Mouse (Mus musculus): ENCODE measurements around the gene Ankef1.

Gene Ankef1

GRCm38 (mm10) chr2:136501651-136502050 lies at the start of gene Ankef1:
Gene Ankef1 (plus strand): TSS chr2:136501910.
- no peak for DNase-seq (ENCODE audit: extremely low spot score, low read depth, low spot score)

- no peak for DNase-seq (ENCODE audit: extremely low spot score, low read depth, low spot score)
Observed at GRCm38 (mm10) chr2:136456468-136456867, 45.2 kb upstream of the Ankef1 start.

- no peak for DNase-seq (ENCODE audit: extremely low spot score, low read depth, low spot score)
Observed at GRCm38 (mm10) chr2:136456875-136457274, 44.8 kb upstream of the Ankef1 start.

GRCm38 (mm10) chr2:136477656-136478055 lies 24.1 kb upstream of the Ankef1 start:
- DNase-seq (ENCODE audit: extremely low spot score, low read depth, low spot score): no peak

GRCm38 (mm10) chr2:136482269-136482668 lies 19.4 kb upstream of the Ankef1 start:
- DNase-seq (ENCODE audit: extremely low spot score, low read depth, low spot score): no peak

GRCm38 (mm10) chr2:136483058-136483457 lies 18.7 kb upstream of the Ankef1 start:
- no peak for DNase-seq (ENCODE audit: extremely low spot score, low read depth, low spot score)

GRCm38 (mm10) chr2:136484955-136485354 lies 16.8 kb upstream of the Ankef1 start:
- no peak for DNase-seq (ENCODE audit: extremely low spot score, low read depth, low spot score)

GRCm38 (mm10) chr2:136485401-136485800 lies 16.3 kb upstream of the Ankef1 start:
- no peak for DNase-seq (ENCODE audit: extremely low spot score, low read depth, low spot score)

- DNase-seq (ENCODE audit: extremely low spot score, low read depth, low spot score): peak; percentile 97
Observed at GRCm38 (mm10) chr2:136485815-136486619, 15.7 kb upstream of the Ankef1 start.

- no peak for DNase-seq (ENCODE audit: extremely low spot score, low read depth, low spot score)
Observed at GRCm38 (mm10) chr2:136486986-136487385, 14.7 kb upstream of the Ankef1 start.

- DNase-seq (ENCODE audit: extremely low spot score, low read depth, low spot score): no peak
Observed at GRCm38 (mm10) chr2:136511073-136511472, 9.4 kb downstream of the Ankef1 start.

- no peak for DNase-seq (ENCODE audit: extremely low spot score, low read depth, low spot score)
Observed at GRCm38 (mm10) chr2:136511756-136512155, 10.0 kb downstream of the Ankef1 start.

- no peak for DNase-seq (ENCODE audit: extremely low spot score, low read depth, low spot score)
Observed at GRCm38 (mm10) chr2:136512802-136513201, 11.1 kb downstream of the Ankef1 start.

GRCm38 (mm10) chr2:136513806-136514205 lies 12.1 kb downstream of the Ankef1 start:
- DNase-seq (ENCODE audit: extremely low spot score, low read depth, low spot score): no peak

- no peak for DNase-seq (ENCODE audit: extremely low spot score, low read depth, low spot score)
Observed at GRCm38 (mm10) chr2:136515501-136515900, 13.8 kb downstream of the Ankef1 start.

GRCm38 (mm10) chr2:136528937-136529336 lies 27.2 kb downstream of the Ankef1 start:
- no peak for DNase-seq (ENCODE audit: extremely low spot score, low read depth, low spot score)

- peak; percentile 37 for DNase-seq (ENCODE audit: extremely low spot score, low read depth, low spot score)
Observed at GRCm38 (mm10) chr2:136532033-136532432, 30.3 kb downstream of the Ankef1 start.

GRCm38 (mm10) chr2:136558020-136558419 lies 56.3 kb downstream of the Ankef1 start:
- no peak for DNase-seq (ENCODE audit: extremely low spot score, low read depth, low spot score)

GRCm38 (mm10) chr2:136562336-136562735 lies 60.6 kb downstream of the Ankef1 start:
- no peak for DNase-seq (ENCODE audit: extremely low spot score, low read depth, low spot score)

- DNase-seq (ENCODE audit: extremely low spot score, low read depth, low spot score): no peak
Observed at GRCm38 (mm10) chr2:136570856-136571255, 69.1 kb downstream of the Ankef1 start.

GRCm38 (mm10) chr2:136582762-136583161 lies 81.1 kb downstream of the Ankef1 start:
- no peak for DNase-seq (ENCODE audit: extremely low spot score, low read depth, low spot score)

- no peak for DNase-seq (ENCODE audit: extremely low spot score, low read depth, low spot score)
Observed at GRCm38 (mm10) chr2:136588811-136589210, 87.1 kb downstream of the Ankef1 start.

- peak; percentile 26 for DNase-seq (ENCODE audit: extremely low spot score, low read depth, low spot score)
Observed at GRCm38 (mm10) chr2:136596451-136596850, 94.7 kb downstream of the Ankef1 start.

Measured in hindlimb bud, embryonic 11.5 days (tissue).